Mouse (Mus musculus): ENCODE data around the gene Wdr93.

DNA sequence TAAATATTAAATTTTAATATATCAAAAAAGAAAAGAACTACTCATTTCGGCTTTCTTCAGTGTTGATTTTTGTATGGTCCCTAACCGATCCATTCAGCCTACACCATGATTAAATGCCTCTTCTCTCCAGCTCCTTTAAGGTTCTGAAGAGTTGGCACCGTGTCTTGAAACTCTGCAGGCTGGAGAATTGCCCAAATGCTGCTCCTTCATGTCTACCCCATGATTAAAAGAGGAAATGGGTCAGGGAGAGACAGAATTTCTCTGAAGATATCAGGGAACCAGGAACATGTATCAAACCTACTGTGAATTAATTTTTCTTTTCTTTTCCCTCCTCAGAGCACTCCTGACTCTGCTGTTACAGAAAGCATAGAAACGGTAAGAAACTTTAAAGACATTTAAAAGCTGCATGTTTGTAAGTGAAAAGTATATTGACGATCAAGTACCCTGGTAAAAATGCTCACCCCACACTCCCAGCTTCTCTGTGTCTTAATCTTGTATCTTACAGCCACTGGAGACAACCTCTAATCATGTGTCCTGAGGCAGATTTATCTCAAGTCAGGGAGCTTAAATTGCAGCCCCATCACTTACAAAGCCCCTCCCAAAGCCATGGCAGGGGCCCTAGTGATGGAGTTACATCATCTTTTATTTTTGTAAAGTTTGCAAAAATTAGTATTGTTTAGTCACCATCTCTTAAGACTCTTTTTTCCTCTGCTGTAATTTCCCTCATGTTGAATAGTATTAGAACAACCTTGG lies 18.3 kb downstream of the Wdr93 start:
- TF ChIP-seq POLR2A (IDR thresholded peaks at IDR 0.05; ENCODE audit: insufficient read depth, low read depth, low read length) = no peak
- TF ChIP-seq CTCF (IDR thresholded peaks at IDR 0.05) = no peak
- no peak for TF ChIP-seq EP300 (IDR thresholded peaks at IDR 0.05; ENCODE audit: insufficient read depth, low read depth, low read length)
